Mouse (Mus musculus) MN1 (cell line): ENCODE measurements around the gene Tmem191c.
"Not testable (repeated sequence)": the region's sequence is repeated elsewhere in the genome, so short reads cannot be mapped to it uniquely, and the experiment has no call there.

Source experiments
- DNase-seq: peaks from one replicate; pipeline ENCODE4 v3.0.0-alpha.2; 2016; ENCODE audit warnings: low spot score

Gene Tmem191c

DNA sequence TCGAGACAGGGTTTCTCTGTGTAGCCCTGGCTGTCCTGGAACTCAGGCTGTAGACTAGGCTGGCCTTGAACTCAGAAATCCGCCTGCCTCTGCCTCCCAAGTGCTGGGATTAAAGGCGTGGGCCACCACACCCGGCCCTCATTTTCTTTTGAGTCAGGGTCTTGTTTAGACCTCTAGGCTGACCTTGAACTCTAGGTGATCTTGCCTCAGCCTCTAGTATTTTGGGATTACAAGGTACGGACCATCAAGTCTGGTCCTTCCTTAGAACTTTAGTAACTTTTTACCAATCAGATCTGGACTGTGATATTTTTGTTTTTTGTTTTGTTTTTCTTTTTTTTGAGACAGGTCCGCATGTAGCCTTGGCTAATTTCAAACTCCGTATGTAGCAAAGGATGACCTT lies at the start of gene Tmem191c:
TSS of gene Tmem191c (plus strand) at position 357 of the 400 bp plus-strand sequence.
- no peak for DNase-seq

DNA sequence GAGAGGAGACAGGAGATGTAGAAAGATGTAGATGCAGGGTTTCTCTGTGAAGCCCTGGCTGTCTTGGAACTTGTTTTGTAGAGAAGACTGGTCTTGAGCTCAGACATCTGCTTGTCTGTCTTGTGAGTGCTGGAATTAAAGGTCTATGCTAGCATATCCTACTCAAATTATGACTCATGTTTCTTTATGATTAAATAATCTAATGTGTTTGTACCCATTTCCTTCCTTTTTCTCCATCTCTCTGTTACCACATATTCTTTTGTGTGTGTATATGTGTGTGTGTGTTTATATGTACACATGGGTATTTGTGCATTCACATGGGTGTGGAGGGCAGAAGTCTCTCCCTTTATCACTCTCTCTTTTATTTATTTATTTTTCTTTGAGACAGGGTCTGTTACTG lies 49.4 kb upstream of the Tmem191c start:
- DNase-seq = no peak

DNA sequence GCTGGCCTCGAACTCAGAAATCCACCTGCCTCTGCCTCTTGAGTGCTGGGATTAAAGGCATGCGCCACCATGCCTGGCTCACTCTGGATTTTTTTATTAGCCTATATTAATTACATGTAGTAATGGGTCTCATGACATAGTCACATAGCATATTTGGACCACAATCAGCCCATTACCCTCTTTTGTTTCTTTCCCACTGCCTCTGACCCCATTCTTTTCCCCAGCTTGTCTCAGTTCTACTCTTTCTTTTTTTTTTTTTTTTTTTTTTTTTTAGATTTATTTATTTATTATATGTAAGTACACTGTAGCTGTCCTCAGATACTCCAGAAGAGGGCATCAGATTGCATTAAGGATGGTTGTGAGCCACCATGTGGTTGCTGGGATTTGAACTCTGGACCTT lies 44.4 kb upstream of the Tmem191c start:
- not testable (repeated sequence) for DNase-seq

DNA sequence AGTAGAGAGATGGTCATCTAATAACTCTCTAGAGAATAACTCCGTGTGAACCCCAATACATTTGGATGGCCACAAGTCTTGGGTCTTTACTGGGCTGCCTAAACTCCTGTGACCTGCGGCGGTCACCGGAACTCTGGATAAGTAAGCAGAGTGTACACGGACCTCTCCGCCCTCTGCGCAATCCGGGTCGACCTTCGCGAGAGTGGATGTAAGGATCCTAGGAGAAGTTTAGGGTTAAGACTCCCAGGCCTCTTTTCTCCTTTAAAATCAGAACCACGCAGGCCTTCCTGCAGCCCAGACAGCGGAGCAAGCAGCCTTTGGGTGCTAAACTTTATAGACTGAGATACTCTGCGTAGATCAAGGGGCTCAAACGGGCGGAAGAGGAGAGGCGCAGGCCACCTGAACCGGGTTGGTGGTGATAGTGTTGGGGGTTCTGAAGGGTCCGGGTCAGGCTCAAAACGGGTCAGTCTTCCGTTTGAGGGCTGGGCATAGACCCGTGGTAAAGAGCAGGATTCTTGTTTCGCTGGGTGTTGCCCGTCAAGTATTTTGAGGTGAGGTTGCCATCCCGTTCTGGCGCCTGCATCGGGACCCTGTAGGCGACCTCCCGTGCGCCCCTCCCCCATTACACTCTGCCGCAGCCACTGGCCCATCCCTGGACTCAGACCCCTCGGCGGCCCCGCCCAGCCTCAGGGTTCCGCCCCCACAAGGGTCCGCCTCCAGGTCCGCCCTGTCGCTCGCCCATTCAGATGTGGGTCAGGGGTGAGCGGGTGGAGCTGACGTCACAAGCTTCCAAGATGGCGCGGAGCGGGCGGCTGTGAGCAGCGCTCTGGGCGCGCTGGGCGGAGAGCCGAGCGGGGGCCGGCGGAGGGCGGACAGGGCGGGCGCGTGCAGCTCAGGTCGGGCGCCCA lies 42.8 kb upstream of the Tmem191c start, which contains the start of gene Hic2:
TSS of gene Hic2 (plus strand) at position 779 of the 908 bp plus-strand sequence.
- DNase-seq = peak; percentile 96

DNA sequence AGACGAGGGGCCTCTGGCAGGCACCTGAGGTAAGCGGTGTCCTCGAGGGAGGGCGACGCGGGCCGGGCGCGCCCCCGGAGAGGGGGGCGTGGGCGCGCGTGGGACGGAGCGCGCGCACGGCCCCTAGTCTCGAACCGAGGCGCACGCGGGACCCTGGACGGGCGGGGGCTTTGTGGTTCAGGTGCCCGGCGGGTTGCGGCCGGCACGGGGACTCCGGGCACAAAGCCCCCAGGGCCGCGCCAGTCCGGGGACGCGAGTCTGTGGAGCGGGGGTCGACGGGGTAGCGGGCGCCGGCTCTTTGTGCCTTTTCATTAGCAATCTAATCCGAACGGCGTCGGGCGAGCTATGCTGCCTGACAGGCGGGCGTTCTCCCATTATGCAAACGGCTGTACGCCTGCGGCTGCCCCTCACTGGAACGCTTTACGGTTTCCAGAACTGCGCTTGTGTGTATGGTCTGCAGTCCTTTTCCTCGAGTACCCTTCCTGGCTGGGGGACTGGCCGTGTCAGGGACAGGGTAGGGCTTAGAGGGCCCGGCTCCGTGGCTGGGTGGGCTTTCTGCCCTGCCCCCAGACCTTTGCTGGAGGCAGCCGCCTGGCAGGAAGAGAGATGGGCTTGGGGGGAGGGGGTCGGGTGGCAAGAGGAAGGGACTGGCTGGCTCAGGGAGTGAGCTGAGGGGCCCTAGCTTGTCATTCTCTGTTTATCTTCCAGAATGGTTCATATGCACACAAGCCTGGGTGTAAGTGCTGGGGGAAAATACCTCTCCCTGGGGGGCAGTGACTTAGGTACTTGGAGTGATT lies 42.0 kb upstream of the Tmem191c start:
- DNase-seq = peak; percentile 71

DNA sequence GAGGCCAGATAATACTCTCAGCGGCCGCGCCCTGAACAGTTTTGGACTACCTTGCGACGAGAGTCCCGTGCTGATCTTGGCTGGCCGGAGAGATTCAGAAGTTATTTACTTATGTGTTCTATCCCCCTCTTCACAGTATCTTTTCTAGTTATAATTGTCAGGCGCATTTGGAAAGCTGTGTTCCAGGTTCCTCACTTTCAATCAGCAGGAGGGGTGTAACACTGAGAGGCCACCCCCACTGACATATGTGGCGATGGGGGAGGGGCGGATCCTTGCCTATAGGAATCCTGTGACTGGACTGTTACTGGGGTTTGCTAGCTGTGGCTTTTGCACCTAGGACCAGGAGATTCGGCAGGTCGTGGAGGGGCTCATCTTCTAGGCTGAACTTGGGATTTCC lies 41.4 kb upstream of the Tmem191c start:
- peak; percentile 50 for DNase-seq

DNA sequence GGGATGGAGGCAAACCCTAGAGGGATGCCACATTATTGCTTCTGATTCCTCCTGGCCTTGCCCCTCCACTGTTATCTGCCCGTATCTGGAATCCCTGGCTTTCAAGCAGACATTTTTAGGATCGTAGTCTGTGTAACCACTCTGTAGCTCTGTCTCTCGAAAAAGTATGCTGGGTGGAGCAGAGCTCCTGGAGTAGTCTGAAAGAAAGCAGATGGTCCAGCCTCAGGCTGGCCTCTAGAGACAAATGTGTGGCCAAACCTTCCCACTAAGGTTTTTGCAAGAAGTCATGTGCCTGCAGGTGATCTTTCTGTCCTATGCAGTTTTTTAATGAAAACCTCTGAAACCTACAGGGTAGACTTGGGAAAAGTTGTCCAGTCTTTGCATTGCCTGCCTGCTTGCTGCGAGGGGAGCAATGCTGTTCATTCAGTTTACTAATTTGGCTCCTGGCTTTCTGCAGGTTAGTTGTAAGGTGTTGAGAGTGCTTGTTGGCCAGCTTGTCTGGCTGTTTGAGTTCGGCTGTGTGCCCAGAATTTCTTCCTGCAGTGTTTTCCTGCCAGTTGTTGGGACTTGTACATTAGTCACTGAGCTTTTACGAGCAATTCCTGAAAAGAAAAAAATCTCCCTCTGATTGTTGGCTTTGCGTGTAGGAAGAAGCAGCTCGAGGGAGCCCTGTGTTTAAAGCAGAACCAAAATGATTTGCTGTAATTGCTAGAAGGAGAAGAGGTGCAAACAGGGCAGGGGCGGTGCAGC lies 40.8 kb upstream of the Tmem191c start:
- DNase-seq = peak; percentile 36

DNA sequence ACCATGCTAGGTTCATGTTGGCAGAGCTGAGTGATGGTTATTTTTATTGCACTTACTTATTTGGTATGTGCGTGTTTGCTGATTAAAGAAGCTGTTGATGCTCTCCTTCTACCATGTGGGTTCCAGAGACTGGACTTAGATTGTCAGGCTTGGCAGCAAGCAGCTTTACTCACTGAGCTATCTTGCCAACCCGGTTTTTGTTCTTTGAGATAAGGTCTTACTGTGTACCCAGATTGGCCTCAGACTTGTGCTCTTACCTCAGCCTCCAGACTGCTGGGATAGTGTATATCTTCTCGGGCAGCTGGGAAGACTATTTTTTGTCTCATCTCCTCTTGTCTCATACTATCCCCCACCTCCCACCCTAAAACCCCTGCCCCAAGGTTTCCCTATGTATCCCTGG lies 38.2 kb upstream of the Tmem191c start:
- DNase-seq = no peak

DNA sequence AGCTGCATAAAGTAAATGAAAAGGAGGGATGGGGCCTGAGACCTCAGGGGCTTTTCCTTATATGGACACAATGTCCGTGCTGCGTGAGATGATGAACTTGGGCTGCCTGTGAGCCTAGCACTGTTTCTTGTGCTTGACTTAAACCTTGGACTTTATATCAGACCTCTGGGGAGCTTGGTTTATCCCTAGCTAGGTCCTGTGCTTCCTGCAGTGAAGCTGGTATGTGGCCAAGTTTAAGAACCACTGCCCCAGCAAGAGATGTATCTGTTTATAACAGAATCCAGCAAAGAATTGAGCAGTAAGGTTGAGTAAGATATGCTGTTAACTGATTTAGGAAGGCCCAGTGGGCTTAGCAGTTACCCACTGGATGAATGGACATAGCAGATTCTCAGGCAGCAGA lies 36.5 kb upstream of the Tmem191c start:
- DNase-seq = no peak

DNA sequence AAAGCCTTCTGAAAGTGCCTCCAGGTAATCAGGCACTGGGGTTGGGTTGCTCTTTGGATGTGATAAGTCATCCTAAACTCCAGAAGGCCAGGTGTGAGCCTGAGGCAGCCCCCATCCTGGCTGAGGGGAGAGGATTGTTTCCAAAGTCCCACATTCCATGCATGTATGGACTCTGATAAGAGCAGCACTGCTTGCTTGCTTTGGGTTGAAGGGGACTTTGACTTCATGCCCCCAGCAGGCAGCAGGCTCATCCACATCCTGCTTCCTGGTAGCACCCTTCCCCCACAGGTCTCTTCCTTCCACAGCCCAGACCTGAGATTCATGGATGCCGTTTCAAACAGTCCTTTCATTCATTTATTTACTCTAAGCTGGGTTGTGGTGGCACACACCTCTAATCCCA lies 32.1 kb upstream of the Tmem191c start:
- no peak for DNase-seq

DNA sequence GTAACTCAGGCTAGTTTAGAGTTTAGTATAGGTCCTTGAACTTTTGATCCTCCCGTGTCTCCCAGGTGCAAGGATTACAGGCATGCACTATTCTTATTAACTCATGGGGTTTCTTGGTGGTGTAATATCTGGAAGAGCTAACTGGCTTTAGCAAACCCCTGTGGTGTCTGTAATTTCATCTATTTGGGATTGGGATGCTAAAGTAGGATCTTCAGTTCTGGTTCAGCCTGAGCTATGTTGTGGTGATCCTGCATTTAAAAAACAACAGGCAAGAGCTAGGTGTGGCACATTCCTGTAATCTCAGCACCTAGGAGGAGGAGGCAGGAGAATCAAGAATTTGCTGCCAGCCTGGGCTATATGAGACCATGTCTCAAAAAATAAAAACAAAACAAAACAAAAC lies 30.9 kb upstream of the Tmem191c start:
- DNase-seq = no peak

DNA sequence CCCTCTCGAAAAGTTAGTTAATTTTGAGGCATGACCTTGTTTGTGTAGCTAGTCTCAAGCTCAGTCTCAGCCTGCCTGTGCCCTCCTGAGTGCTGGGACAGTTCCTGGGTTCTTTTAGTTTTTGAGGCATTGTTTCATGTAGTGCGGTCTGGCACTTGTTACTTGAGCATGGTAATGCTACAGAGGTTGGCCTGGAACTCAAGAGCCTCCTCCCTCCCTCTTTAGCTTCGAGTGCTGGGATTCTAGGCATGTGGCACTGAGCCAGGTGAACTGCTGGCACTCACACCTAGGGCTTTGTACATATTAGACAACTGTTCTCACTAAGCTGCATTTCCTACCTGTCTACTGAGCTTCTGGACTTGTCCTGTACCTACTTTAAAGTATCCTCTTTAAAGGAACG lies 28.1 kb upstream of the Tmem191c start:
- DNase-seq = no peak

DNA sequence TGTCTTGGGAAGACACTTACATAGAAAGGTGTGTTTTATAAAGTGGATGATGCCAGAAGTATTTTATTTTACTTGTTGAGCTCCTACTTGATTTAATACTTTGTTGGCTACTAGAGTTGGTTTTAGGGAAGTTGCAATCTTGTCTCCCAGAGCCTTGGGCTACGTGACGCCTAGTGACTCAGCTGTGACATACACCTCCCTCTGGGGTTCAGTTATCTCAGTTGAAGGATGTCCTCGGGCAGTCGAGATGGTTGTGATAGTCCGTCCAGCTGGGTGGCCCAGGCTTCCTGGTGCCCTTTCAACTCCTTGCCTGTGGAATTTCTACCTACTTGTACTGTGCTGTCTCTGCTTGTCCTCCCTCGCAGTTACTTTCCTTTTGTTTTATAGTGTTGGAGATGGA lies 26.7 kb upstream of the Tmem191c start:
- DNase-seq = no peak

DNA sequence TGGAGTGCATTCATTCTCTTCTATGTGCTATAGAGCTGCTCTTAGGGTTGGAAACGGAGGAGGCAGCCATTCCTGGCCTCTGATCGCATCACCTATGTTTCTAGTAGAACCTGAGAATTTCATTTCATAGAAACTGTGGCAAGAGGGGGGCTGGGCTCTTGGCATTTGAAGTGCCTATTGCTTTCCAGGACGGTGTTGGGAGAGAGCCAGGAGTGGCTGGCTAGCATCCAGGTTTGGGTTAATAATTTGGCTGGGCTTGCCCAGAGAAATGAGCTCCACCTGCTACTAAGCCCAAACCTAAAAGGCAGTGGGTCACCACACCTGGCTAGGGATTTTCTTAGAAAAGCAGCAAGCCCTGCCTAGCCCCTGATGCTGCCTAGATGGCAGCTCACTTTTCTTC lies 24.3 kb upstream of the Tmem191c start:
- DNase-seq = peak; percentile 59

DNA sequence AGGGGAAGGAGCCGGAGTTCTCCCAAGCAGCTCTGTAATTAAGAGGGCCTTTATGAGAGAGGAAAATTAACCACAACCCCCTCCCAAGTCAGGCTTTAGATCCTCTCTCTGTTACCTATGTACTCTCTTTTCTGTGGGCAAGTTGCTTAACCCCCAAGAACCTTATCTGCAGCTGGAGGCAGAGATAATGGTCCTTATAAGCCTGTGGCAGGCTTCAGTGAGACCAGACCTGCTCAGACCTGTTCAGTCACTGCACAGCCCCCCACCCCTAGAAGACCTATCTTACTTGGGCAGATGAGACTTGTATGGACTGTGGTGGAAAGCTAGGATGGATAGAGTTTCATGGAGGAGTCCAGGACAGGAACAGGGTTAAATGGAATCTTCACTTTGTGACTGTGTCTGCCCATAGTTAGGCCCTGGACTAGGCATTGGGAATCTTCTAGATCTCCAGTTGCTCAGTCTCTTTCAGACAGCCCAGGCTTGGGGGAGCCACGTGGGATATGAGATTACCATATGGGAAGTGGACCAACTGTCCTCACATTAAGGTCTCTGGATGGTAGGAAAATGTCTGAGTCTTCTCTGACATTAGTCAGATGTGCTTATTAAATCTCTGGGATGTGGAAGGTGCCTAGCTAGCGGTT lies 23.7 kb upstream of the Tmem191c start:
- no peak for DNase-seq

DNA sequence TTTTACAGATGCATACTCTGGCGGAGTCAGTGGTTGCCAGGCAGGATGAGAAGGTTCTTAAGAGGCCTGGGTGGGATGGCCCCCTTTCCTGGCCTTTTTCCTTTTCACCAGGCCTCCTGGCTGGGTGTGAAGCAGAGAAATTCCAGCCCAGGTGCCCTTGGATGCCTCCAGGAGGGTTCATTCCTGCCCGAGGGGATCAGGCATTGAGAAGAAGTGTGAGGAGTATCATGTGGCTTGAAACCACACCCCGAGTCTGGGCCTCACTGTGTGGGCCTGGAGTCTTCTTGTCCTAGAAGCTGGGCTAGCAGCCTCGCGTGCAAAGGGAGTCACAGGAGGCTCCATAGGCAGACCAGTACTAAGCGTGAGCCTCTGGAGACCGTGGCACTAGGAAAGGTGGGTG lies 23.0 kb upstream of the Tmem191c start:
- no peak for DNase-seq

DNA sequence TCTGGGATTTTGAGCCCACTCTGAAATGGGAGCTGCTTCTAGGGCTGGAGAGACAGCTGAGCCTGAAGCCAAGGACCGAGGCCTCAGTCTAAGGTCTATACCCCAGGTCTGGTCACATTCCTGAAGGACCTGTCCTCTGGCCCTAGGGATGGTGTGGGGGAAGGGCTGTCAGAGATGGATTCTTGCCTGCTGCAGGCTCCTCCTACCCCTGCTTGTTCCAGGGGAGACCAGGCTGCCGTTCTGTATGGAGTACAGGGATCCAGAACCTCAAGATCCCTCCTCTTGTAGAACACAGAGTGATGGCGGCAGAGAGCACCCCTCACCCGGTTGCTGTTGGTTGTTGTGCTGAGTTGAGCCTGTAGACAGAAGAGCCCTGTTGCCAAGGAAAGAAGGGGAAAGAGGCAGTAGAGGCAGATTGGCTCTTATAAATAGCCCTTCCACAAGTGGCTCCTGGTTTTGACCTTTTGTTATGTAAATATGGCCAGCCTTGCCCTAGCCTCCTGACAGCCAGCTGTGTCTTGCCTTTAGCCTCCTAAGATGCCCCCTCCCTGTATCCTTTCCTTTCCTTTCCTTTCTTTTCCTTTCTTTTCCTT lies 21.8 kb upstream of the Tmem191c start:
- no peak for DNase-seq

DNA sequence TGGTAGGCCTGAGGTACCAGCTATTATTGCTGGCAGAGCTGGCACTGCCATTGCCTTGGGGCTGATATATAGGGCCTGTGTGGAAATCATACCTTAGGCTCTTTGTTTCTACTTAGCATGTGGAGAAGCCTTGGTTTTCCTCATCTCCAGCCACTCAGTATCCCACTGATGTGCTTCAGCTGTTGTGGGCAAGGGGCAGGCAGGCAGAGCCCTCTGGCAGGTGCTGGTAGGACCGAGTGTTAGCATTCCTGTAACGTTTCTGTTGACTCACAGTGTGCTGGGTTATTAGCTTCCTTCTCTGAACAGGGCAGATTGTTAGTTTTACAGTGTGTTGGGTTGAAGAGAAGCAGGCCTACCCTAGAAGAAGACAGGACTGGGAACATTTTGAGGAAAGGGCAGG lies 20.6 kb upstream of the Tmem191c start:
- DNase-seq = no peak

DNA sequence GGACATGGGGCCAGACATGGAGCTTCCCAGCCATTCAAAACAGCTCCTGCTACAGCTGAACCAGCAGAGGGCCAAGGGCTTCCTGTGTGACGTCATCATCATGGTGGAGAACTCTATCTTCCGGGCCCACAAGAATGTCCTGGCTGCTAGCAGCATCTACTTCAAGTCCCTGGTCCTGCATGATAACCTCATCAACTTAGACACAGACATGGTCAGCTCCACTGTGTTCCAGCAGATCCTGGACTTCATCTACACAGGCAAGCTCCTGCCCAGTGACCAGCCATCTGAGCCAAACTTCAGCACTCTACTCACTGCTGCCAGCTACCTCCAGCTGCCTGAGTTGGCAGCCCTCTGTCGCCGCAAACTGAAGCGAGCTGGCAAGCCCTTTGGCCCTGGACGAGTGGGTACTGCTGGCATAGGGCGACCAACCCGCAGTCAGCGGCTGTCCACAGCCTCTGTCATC lies 18.5 kb upstream of the Tmem191c start:
- no peak for DNase-seq

DNA sequence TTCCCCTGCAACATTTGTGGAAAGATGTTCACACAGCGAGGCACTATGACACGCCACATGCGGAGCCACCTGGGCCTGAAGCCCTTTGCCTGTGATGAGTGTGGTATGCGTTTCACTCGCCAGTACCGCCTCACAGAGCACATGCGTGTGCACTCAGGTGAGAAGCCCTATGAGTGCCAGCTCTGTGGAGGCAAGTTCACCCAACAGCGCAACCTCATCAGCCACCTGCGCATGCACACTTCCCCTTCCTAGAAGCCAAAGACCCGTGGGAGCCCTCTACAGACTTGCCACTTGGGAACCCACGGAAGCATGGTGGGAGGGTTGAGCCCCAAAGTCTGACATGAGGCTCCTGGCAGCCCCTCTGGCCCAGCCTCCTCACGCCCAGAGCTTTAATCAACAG lies 17.0 kb upstream of the Tmem191c start:
- DNase-seq = no peak

DNA sequence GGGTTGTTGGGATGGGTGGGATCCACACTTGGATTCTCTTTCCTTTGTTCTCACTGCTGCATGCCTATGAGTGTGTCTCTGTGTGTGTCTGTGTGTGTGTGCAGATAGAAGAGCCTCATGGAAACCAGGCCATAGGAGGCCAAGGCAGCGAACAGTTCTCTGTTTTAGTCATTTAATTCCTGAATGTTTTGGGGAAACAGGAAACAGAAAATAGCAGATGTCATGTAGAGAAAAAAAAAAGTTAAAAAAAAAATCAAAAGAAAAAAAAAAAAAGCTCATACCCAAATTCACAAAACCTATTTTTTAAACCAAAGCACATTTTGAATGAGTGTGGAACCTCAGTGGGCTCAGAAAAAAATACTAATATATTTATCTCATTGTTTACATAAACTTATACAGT lies 14.5 kb upstream of the Tmem191c start:
- no peak for DNase-seq
